Mouse (Mus musculus) forebrain, embryonic 15.5 days (tissue): Measurements from ENCODE around the gene Cacna2d4. TPM values are rescaled to one million over a fixed set of nuclear protein-coding genes. Genes with fewer than 3 reads are reported as not detected.

Experiments
- ATAC-seq: fragments of 200-750 bp; cut with Nextera tagmentation; replicated peaks from 2 replicates; pipeline ENCODE4 v1.8.0; 2017; ENCODE audit warnings: mild to moderate bottlenecking, moderate TSS enrichment, moderate library complexity
- H3K27ac ChIP-seq: fragments of 300-500 bp; sonication (generic); replicated peaks from 2 replicates; pipeline ENCODE4 v1.5.1; 2015; ENCODE audit warnings: mild to moderate bottlenecking, inconsistent platforms
- H3K27me3 ChIP-seq: fragments of 300-500 bp; sonication (generic); 2 replicates; pipeline ENCODE4 v1.6.1; 2015; ENCODE audit warnings: inconsistent platforms
- H3K36me3 ChIP-seq: fragments of 300-500 bp; sonication (generic); 2 replicates; pipeline ENCODE4 v1.6.1; 2015; ENCODE audit warnings: mild to moderate bottlenecking, inconsistent platforms
- H3K4me1 ChIP-seq: fragments of 300-500 bp; sonication (generic); 2 replicates; pipeline ENCODE4 v1.6.1; 2015; ENCODE audit warnings: inconsistent platforms
- H3K4me2 ChIP-seq: fragments of 300-500 bp; sonication (generic); replicated peaks from 2 replicates; pipeline ENCODE4 v1.6.1; 2015; ENCODE audit warnings: mild to moderate bottlenecking, inconsistent platforms
- H3K4me3 ChIP-seq: fragments of 300-500 bp; sonication (generic); 2 replicates; pipeline ENCODE4 v1.5.1; 2015; ENCODE audit warnings: mild to moderate bottlenecking, inconsistent platforms
- H3K9ac ChIP-seq: fragments of 300-500 bp; sonication (generic); replicated peaks from 2 replicates; pipeline ENCODE4 v1.6.1; 2015; ENCODE audit warnings: mild to moderate bottlenecking, inconsistent platforms
- H3K9me3 ChIP-seq: fragments of 300-500 bp; sonication (generic); 2 replicates; pipeline ENCODE4 v1.6.1; 2016; ENCODE audit warnings: inconsistent platforms
- WGBS: fragments of 180-500 bp; shearing (Covaris S2); methylation state at CpG from one replicate; pipeline ENCODE4 v1.1.7; 2015; ENCODE audit warnings: mixed read lengths; 5-methylcytosine and 5-hydroxymethylcytosine counted together
- polyA plus RNA-seq: library from polyadenylated mRNA; unstranded; fragments of >200 nt; fragmentation: Nextera tagmentation; extraction: Ambion mirVana; gene quantifications from 2 replicates; pipeline ENCODE4 v1.2.1, GENCODE M21; 2015

The Cacna2d4 gene
- polyA plus RNA-seq, 1 experiment from 2014 or later: 0.11 TPM

DNA sequence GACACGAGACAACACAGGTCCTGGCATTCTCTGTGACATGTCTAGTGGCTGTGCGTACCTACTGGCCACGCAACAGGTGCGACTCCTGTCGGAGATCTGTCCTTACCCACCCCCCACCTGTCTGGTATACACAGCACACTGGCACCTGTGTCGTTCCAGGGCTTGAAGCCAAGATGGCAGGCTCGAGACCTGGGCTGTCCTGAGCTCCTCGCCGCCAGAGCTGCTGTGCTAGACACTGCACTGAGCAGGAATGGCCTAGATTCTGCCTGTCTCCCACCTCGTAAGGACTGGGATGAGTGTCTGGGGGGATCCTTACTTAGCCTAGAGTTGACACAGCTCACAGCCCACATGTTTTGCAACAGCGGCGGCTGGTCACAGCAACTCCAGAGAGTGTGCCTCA is 11.1 kb upstream of the Cacna2d4 start:
- WGBS: 78% methylated on average over 12 of the region's 12 CpGs
- peak overlapping the region; percentile 20; the same call in 1 of the 2 replicates for H3K27ac ChIP-seq
- peak; percentile 23; the same call in 1 of the 2 replicates for ATAC-seq

GRCm38 (mm10) chr6:119225731-119226130 is 10.6 kb upstream of the Cacna2d4 start:
- Histone ChIP-seq H3K4me3 (no peak overlapping the region), H3K36me3 (no peaks in the 10 kb centered on the region), H3K4me2 (no peak overlapping the region), H3K27ac (no peak overlapping the region), H3K27me3 (no peaks in the 10 kb centered on the region), H3K9ac (no peak overlapping the region), H3K9me3 (no peaks in the 10 kb centered on the region), H3K4me1 (peaks cover 22% of the 10 kb centered on the region)
- ATAC-seq: no peak
- WGBS: 84% methylated on average over 6 of the region's 6 CpGs

More for the DNA sequence above, 11.1 kb upstream of the Cacna2d4 start:
- Histone ChIP-seq H3K9me3 (no peaks in the 10 kb centered on the region), H3K4me3 (no peak overlapping the region), H3K4me1 (peaks cover 22% of the 10 kb centered on the region), H3K36me3 (no peaks in the 10 kb centered on the region), H3K27me3 (no peaks in the 10 kb centered on the region), H3K9ac (no peak overlapping the region), H3K4me2 (no peak overlapping the region)

DNA sequence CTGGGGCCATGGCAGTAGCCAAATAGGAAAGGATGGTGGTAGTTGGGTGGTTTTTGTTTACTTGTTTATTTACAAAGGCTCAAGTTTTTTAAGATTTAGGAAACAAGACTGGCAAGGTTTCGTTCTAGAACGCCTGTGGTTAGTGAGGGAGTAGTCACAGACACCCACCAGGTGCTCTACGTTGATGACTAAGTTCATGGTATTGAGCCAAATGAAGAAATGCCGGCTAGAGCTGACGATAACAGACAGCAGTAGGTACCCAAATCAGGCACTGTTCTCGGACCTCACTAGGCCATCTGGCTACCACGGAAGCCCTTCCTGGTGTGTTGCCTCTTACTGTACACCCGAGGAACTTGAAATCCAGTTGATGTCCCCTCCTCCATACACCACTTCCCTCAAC is 9.3 kb upstream of the Cacna2d4 start:
- no peak overlapping the region for H3K4me2 ChIP-seq
- peaks cover 22% of the 10 kb centered on the region for H3K4me1 ChIP-seq
- no peak overlapping the region for H3K9ac ChIP-seq
- H3K36me3 ChIP-seq: no peaks in the 10 kb centered on the region
- no peaks in the 10 kb centered on the region for H3K27me3 ChIP-seq
- H3K4me3 ChIP-seq: no peak overlapping the region
- H3K9me3 ChIP-seq: no peaks in the 10 kb centered on the region
- no peak overlapping the region for H3K27ac ChIP-seq
- WGBS: 94% methylated on average over 8 of the region's 8 CpGs
- ATAC-seq: no peak

- Histone ChIP-seq H3K4me1 (peaks cover 21% of the 10 kb centered on the region), H3K27me3 (no peaks in the 10 kb centered on the region), H3K27ac (no peak overlapping the region), H3K9me3 (no peaks in the 10 kb centered on the region), H3K36me3 (no peaks in the 10 kb centered on the region), H3K4me2 (no peak overlapping the region), H3K9ac (no peak overlapping the region), H3K4me3 (no peak overlapping the region)
- ATAC-seq: no peak
- WGBS: 83% methylated on average over 11 of the region's 11 CpGs
Observed at GRCm38 (mm10) chr6:119228861-119229603, 7.3 kb upstream of the Cacna2d4 start.

DNA sequence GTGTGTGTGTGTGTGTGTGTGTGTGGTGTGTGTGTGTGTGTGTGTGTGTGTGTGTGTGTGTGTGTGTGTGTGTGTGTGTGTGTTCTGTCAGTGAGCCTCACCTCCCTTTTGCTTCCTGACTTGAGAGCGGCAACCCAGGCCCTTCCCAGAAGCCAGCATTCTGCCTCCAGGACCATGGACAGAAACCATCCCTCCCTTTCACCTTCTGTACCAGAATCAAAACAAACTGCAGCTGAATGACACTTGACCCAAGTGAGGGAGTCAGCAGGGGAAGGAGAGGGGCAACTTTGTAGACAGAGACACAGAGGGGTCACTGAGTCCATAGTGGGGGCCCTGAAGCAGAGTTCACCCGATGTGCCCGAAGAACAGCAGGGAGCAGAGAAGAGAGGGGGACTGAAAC is 3.3 kb upstream of the Cacna2d4 start:
- H3K4me2 ChIP-seq: no peak overlapping the region
- ATAC-seq: no peak
- no peaks in the 10 kb centered on the region for H3K36me3 ChIP-seq
- no peaks in the 10 kb centered on the region for H3K9me3 ChIP-seq
- WGBS: 53% methylated on average over 3 of the region's 3 CpGs
- peaks cover 16% of the 10 kb centered on the region for H3K4me1 ChIP-seq
- no peak overlapping the region for H3K4me3 ChIP-seq
- H3K9ac ChIP-seq: no peak overlapping the region
- H3K27ac ChIP-seq: no peak overlapping the region
- H3K27me3 ChIP-seq: no peaks in the 10 kb centered on the region

- Histone ChIP-seq H3K27me3 (no peaks in the 10 kb centered on the region), H3K36me3 (no peaks in the 10 kb centered on the region), H3K4me1 (peaks cover 17% of the 10 kb centered on the region), H3K4me3 (no peak overlapping the region), H3K9me3 (no peaks in the 10 kb centered on the region), H3K27ac (no peak overlapping the region), H3K4me2 (no peak overlapping the region), H3K9ac (no peak overlapping the region)
- no peak for ATAC-seq
- WGBS: 87% methylated on average over 5 of the region's 5 CpGs
Observed at GRCm38 (mm10) chr6:119235441-119235840, 885 bp upstream of the Cacna2d4 start.

- no peaks in the 10 kb centered on the region for H3K9me3 ChIP-seq
- WGBS: 24% methylated on average over 8 of the region's 8 CpGs
- H3K9ac ChIP-seq: no peak overlapping the region
- H3K27ac ChIP-seq: peak overlapping the region; percentile 67
- no peaks in the 10 kb centered on the region for H3K36me3 ChIP-seq
- peaks cover 17% of the 10 kb centered on the region for H3K4me1 ChIP-seq
- H3K4me3 ChIP-seq: no peak overlapping the region
- peak; percentile 90 for ATAC-seq
- H3K4me2 ChIP-seq: no peak overlapping the region
- no peaks in the 10 kb centered on the region for H3K27me3 ChIP-seq
Observed at GRCm38 (mm10) chr6:119237427-119237989, 1.2 kb downstream of the Cacna2d4 start.

GRCm38 (mm10) chr6:119239341-119240005 is 3.1 kb downstream of the Cacna2d4 start:
- ATAC-seq: no peak
- no peak overlapping the region for H3K27ac ChIP-seq
- WGBS: 84% methylated on average over 5 of the region's 5 CpGs
- H3K9me3 ChIP-seq: no peaks in the 10 kb centered on the region
- peaks cover 17% of the 10 kb centered on the region for H3K4me1 ChIP-seq
- no peak overlapping the region for H3K4me3 ChIP-seq
- no peak overlapping the region for H3K9ac ChIP-seq
- H3K36me3 ChIP-seq: no peaks in the 10 kb centered on the region
- H3K27me3 ChIP-seq: no peaks in the 10 kb centered on the region
- no peak overlapping the region for H3K4me2 ChIP-seq

GRCm38 (mm10) chr6:119240256-119240655 is 3.9 kb downstream of the Cacna2d4 start:
- no peak for ATAC-seq
- no peaks in the 10 kb centered on the region for H3K36me3 ChIP-seq
- no peak overlapping the region for H3K4me3 ChIP-seq
- H3K27ac ChIP-seq: no peak overlapping the region
- H3K4me1 ChIP-seq: peaks cover 17% of the 10 kb centered on the region
- no peaks in the 10 kb centered on the region for H3K9me3 ChIP-seq
- no peak overlapping the region for H3K4me2 ChIP-seq
- no peaks in the 10 kb centered on the region for H3K27me3 ChIP-seq
- no peak overlapping the region for H3K9ac ChIP-seq
- WGBS: 81% methylated on average over 7 of the region's 7 CpGs

DNA sequence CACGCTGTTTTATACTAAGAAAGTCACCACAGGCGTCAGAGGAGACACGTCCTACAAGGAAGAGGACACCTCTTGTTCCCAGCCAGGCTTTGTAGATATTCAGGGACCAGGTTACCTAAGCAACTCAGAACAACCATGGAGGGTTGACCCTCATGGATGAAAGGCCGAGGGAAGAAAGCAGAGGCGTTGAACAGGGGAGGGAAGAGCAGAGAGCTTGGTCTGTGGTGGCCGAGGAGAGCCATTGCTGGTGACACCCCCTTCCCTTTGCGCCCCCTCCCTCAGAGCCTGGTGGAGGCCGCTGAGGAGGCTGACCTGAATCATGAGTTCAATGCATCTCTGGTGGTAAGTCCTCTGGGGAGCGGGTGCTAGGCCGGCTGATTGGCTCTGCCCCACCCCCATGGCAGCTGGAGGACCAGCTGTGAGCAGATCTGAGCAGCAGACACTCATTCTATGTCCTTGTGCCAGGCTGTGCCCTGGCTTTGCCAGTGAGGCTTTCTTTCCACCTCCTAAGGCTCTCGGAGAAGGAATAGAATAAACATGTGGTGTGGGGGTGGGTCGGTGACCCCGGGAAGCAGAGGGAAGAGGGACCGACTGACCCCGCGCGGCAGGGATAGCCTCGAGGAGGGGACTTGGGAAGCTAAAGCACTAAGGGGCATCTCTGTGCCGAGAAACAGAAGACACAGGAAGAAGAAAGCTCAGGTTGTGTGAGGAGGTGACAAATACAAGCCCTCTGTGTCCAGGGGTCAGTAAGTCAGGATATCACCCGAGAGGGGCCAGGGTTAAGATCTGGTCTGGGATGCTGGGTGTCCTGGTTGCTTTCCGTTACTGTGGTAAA is 4.8 kb downstream of the Cacna2d4 start:
- no peak overlapping the region for H3K4me2 ChIP-seq
- WGBS: 70% methylated on average over 21 of the region's 21 CpGs
- H3K27ac ChIP-seq: no peak overlapping the region
- no peaks in the 10 kb centered on the region for H3K27me3 ChIP-seq
- peaks cover 3% of the 10 kb centered on the region; the same call in 1 of the 2 replicates for H3K9me3 ChIP-seq
- no peak overlapping the region for H3K4me3 ChIP-seq
- no peak overlapping the region for H3K9ac ChIP-seq
- peaks cover 17% of the 10 kb centered on the region for H3K4me1 ChIP-seq
- peak; percentile 42; the same call in 1 of the 2 replicates for ATAC-seq
- no peaks in the 10 kb centered on the region for H3K36me3 ChIP-seq

DNA sequence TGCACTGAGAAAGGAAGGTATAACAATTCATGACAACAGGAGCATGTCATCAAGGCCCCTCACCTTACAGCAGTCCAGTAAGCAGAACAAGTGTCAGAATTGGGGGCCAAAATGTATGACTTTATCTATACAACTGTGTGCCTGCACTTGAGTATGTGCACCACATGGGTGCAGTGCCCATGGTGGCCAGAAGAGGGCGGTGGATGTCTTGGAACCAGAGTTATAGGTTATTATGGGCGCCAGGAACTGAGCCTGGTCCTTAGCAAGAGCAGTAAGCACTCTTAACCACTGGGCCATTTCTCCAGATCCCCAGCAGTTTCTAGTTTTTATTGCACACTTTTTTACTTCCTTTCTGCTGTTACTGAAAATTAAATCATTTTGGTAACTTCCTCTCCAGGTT is 9.8 kb downstream of the Cacna2d4 start:
- Histone ChIP-seq H3K4me1 (no peaks in the 10 kb centered on the region), H3K9me3 (peaks cover 7% of the 10 kb centered on the region; the same call in 1 of the 2 replicates), H3K4me3 (no peak overlapping the region), H3K9ac (no peak overlapping the region), H3K36me3 (no peaks in the 10 kb centered on the region), H3K27me3 (no peaks in the 10 kb centered on the region), H3K27ac (no peak overlapping the region), H3K4me2 (no peak overlapping the region)
- 56% methylated on average over 2 of the region's 2 CpGs for WGBS
- ATAC-seq: no peak

- Histone ChIP-seq H3K9me3 (peaks cover 7% of the 10 kb centered on the region; the same call in 1 of the 2 replicates), H3K4me3 (no peak overlapping the region), H3K27ac (no peak overlapping the region), H3K9ac (no peak overlapping the region), H3K4me1 (no peaks in the 10 kb centered on the region), H3K4me2 (no peak overlapping the region), H3K27me3 (no peaks in the 10 kb centered on the region), H3K36me3 (no peaks in the 10 kb centered on the region)
- 81% methylated on average over 3 of the region's 3 CpGs for WGBS
- ATAC-seq: no peak
Observed at GRCm38 (mm10) chr6:119248578-119248977, 12.3 kb downstream of the Cacna2d4 start.
